Mouse (Mus musculus) heart, postnatal 36 days (tissue): ENCODE data around the gene Mgat5. TPM values are rescaled to one million over a fixed set of nuclear protein-coding genes. Genes with fewer than 3 reads are reported as not detected.
A peak's percentile ranks its signal among the peaks of the same experiment; 100 is the strongest.

Source experiments
- DNase-seq, 2 experiments: peaks; one replicate each; pipeline ENCODE4 v3.0.0; 2021 to 2022
- intact Hi-C: fragments of 180-260 bp; cut with DNase I; formaldehyde crosslinking; loops from one replicate; pipeline ENCODE4 v1.15.1; 2025
- total RNA-seq, 2 experiments: library from RNA; stranded (reverse); gene quantifications; 2 replicates each; pipeline ENCODE4 v1.2.3; 2021

Mgat5 gene
- total RNA-seq, 2 experiments from 2014 or later = 11.1 to 11.5 TPM

GRCm38 (mm10) chr1:127322169-127322805 is 117.5 kb downstream of the Mgat5 start:
- DNase-seq = no peak
- intact Hi-C loops = no loop called here

- no peak for DNase-seq
- intact Hi-C loops = no loop called here
Measured at GRCm38 (mm10) chr1:127325601-127326198, 120.9 kb downstream of the Mgat5 start.

- DNase-seq = no peak
- intact Hi-C loops = no loop called here
Measured at GRCm38 (mm10) chr1:127327773-127328172, 123.0 kb downstream of the Mgat5 start.

- DNase-seq = no peak
- intact Hi-C loops = no loop called here
Measured at GRCm38 (mm10) chr1:127328354-127328875, 123.6 kb downstream of the Mgat5 start.

GRCm38 (mm10) chr1:127329810-127330209 is 125.0 kb downstream of the Mgat5 start:
- intact Hi-C loops = loop anchor here (5.0 kb wide), 1 partner anchor 47 kb away; no protein-coding TSS in a partner anchor
- no peak for DNase-seq

GRCm38 (mm10) chr1:127337740-127338139 is 132.9 kb downstream of the Mgat5 start:
- DNase-seq = no peak
- intact Hi-C loops = no loop called here

- intact Hi-C loops = no loop called here
- peak; percentile 45 to 49 for DNase-seq
Measured at GRCm38 (mm10) chr1:127338833-127339487, 134.1 kb downstream of the Mgat5 start.

GRCm38 (mm10) chr1:127340296-127340695 is 135.5 kb downstream of the Mgat5 start:
- DNase-seq = no peak
- intact Hi-C loops = no loop called here

- no peak for DNase-seq
- intact Hi-C loops = no loop called here
Measured at GRCm38 (mm10) chr1:127344913-127345312, 140.1 kb downstream of the Mgat5 start.

GRCm38 (mm10) chr1:127346596-127347139 is 141.9 kb downstream of the Mgat5 start:
- intact Hi-C loops = no loop called here
- no peak for DNase-seq

GRCm38 (mm10) chr1:127347878-127348620 is 143.2 kb downstream of the Mgat5 start:
- peak in 1 of 2 experiments; percentile 22 for DNase-seq
- intact Hi-C loops = no loop called here

- peak; percentile 42 to 49 for DNase-seq
- intact Hi-C loops = no loop called here
Measured at GRCm38 (mm10) chr1:127348642-127349341, 144.0 kb downstream of the Mgat5 start.

GRCm38 (mm10) chr1:127351380-127352057 is 146.7 kb downstream of the Mgat5 start:
- DNase-seq = no peak
- intact Hi-C loops = no loop called here

GRCm38 (mm10) chr1:127352131-127352793 is 147.4 kb downstream of the Mgat5 start:
- intact Hi-C loops = no loop called here
- peak in 1 of 2 experiments; percentile 56 for DNase-seq

- no peak for DNase-seq
- intact Hi-C loops = no loop called here
Measured at GRCm38 (mm10) chr1:127353408-127353807, 148.6 kb downstream of the Mgat5 start.

GRCm38 (mm10) chr1:127354152-127354551 is 149.3 kb downstream of the Mgat5 start:
- no peak for DNase-seq
- intact Hi-C loops = loop anchor here (2.0 kb wide), 1 partner anchor 33 kb away; no protein-coding TSS in a partner anchor

GRCm38 (mm10) chr1:127355034-127355433 is 150.2 kb downstream of the Mgat5 start:
- intact Hi-C loops = loop anchor here (2.0 kb wide), 1 partner anchor 32 kb away; no protein-coding TSS in a partner anchor
- no peak for DNase-seq

GRCm38 (mm10) chr1:127363638-127364037 is 158.8 kb downstream of the Mgat5 start:
- DNase-seq = no peak
- intact Hi-C loops = no loop called here

- no peak for DNase-seq
- intact Hi-C loops = no loop called here
Measured at GRCm38 (mm10) chr1:127365706-127366105, 160.9 kb downstream of the Mgat5 start.
